Mouse (Mus musculus): ENCODE data around the gene Ppp1r13b.

DNA sequence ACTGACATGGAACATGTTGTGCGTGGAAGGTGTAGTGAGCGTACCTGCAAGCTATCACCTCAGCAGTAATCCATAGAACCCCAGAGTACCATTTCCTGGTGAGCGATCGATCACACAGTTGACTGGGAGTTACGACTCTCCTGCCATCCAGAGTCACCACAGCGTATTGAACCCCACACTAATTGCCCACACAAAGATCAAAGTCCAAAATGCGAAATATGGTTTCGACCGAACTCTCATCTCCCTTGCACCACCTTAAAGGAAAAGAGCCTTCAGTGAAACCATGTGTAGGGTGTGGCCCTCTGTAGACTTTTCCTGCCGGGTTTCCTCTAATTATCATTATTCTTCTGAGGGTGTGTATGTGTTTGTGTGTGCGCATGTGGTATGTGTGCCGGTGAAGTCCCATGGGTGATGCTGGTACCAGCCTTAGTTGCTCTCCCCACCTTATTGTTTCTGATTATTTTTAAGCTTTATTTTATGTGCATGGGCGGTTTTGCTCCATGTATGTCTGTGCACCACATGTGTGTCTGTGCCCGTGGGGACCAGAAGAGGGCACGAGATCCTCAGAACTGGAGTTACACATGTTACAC is 3.4 kb upstream of the Ppp1r13b start:
- TF ChIP-seq ZC3H11A (IDR thresholded peaks at IDR 0.05; ENCODE audit: low read depth, low read length), result no peak
- no peak for TF ChIP-seq GATA1 (IDR thresholded peaks at IDR 0.05; ENCODE audit: low read depth, low read length)
- TF ChIP-seq CTCF (IDR thresholded peaks at IDR 0.05 in 2 of 3, conservative IDR thresholded peaks at IDR 0.05 in 1 of 3; ENCODE audit: control insufficient read depth in 1 of 3, insufficient read depth in 1 of 3, low read depth in 2 of 3, low read length in 3 of 3, poor library complexity in 1 of 3, severe bottlenecking in 1 of 3), result no peak
- TF ChIP-seq TBP (IDR thresholded peaks at IDR 0.05; ENCODE audit: low read depth, low read length), result no peak

Data from MEL (cell line).